Mouse (Mus musculus) heart, adult 8-10 months (tissue): ENCODE data around the gene Scrn3. TPM values are rescaled to one million over a fixed set of nuclear protein-coding genes. Genes with fewer than 3 reads are reported as not detected.

Experiments used
- DNase-seq: peaks from one replicate; pipeline ENCODE4 v3.0.0; 2022; ENCODE audit warnings: low spot score
- total RNA-seq, 4 experiments: library from RNA; stranded (reverse); gene quantifications; 2 replicates each; pipeline ENCODE4 v1.2.4; 2022

The Scrn3 gene
- total RNA-seq, 4 experiments from 2014 or later, result 31.2 to 38.6 (median 32.3) TPM

DNA sequence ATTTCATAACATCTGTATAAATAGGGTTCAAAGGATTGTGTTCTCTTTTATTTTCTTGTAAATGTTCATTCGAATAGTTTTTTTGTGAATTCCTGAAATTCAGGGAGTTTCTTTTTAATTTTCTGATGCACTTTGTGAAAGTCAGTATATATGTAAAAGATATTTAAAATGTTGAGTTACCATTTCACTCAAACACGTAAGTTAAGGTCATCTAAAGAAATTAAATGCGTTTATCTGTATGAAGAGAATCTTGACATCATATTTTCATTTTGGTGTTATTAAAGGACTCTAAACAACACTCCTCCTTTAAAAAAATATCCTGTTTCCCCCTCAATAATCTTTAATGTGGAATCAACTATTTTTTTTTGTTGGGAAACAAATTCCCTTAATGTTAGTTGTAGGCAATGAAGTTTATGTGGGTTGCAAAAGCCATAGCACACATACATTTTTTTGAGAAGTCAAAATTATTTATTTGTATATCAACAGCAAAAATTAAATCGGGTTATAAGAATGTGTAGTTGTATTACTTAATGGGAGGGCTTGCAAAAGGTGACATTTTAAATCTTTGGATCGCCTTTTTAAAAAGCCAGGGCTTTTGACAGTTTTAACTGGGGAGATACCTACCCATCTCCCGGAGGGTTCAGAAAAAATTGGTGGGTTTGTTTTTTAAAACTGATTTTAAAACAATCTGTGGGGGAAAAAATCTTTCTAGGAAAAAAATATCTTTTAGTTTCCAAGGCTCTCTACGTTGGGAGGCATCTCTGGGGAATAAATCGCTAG, 37.0 kb upstream of the Scrn3 start:
- DNase-seq, result no peak

DNA sequence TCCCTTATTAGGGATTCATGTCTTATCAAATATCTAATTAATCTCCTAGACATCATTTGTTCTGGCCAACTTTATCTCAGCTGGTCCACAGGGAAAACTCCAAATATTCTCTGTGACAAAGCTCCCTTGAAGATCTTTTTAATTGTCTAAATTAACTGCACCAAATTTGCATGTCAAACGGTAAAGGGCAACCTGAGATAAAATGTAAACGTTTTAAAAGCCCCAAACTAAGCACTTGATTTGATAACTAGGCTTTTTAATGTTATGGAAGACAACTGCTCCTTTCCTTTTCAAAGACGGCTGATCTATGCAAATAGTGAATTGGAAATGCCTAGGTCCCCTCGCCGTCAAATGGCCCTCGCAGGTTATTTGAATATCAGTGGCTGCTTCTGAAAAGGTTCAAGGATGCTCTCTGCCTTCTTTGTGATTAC, 36.2 kb upstream of the Scrn3 start:
- no peak for DNase-seq

DNA sequence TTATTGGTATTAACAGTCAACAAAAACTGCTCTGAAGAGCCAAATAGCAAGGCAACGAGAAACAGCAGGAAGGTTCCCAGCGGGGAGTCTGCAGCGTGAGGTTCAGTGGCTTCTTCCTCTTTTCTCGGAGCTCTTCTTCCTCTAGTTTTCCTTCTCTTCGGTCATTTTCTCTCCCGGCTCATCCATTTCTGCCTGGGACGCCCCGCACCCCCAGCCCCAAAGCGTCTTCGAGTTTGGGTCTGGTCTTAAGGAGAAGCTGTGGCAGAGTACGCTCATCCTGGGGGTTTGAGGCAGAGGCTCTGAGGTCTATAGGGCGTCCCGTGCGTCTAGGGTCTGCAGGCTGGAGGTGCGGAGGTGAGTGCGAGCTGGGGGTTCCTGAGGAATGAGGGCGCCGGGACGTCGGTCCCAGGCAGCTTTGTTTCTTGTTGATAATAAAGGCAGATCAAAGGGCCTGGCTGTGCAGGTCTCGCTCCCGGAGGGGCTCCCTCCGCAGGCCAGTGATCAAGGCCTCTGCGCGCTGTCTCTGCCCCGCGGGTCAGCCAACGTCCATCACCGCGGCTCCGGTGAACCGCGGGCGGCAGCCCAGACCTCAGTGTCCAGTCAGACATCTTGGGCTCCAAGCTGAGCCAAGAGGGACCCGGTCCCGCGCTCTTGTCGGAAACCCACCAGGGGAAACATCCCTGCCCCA, 35.2 kb upstream of the Scrn3 start:
- DNase-seq, result no peak

DNA sequence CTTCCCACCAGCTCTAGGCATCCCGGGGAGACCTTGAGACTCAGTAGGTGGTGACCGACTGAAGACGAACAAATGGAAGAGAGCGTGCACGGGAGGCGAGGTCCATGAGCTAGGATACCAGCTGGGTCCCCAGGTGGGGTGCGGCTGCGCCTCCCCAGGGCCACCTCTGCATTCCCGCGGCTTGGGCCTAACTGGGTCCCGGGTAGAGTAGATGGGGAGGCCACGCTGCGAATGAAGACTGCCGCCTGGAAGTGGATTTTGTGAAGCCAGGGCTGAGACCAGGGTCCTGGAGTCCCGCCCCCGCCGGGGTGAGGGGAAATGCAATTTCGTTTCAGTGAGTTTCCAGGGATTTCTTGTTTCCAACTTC, 34.7 kb upstream of the Scrn3 start:
- DNase-seq, result no peak

DNA sequence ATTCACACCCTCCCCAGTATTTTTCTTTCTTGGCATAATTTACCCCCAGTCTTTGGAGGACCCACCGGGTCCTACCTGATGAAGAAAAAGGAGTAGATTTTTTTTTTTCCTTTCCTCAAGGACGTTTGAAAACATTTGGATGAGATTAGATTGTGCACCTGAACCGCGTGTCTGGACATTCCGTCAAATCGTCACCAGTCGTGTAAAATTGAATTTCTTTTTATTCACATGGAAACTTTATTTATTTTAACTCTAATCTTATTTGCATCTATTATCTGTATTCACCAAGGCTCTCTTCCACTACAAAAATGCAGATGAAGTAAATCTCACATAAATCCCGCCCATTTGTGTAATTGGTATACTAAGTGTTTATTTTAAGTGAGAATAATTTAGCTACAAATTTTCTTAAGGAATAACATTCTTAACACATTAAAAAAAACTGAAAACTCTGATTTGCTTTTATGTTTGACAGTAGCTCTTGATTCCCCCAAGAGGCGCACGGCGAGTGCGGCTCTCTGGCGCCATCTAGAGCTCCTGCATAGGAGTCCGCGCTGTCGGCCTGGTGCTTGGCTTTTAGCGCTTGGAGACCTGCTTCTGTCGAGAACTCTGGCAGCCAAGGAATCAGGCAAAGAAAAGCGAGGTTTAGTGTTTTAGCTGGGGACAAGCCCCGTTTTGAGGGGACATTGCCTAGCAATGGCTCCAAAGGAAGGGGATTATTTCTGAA, 34.1 kb upstream of the Scrn3 start:
- peak; percentile 83 for DNase-seq

DNA sequence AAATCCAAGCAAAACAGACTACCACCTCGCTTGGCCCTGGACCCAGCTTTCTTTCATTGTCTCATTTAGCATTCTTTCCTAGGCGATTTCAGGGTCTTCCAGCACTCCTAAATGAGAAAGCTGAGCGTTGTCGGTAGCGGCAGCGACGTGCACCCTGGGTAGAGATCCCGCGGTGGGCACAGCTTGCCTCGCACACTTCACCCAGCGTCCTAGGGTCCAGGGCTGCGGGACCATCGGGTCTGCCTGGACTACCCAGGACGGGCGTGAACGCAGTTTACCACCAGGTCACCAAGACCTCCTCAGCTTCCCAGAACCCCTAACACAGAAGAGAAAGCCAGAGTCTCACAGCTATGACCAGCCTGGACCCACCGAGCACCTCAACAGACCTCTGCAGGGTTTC, 33.5 kb upstream of the Scrn3 start:
- DNase-seq, result no peak

DNA sequence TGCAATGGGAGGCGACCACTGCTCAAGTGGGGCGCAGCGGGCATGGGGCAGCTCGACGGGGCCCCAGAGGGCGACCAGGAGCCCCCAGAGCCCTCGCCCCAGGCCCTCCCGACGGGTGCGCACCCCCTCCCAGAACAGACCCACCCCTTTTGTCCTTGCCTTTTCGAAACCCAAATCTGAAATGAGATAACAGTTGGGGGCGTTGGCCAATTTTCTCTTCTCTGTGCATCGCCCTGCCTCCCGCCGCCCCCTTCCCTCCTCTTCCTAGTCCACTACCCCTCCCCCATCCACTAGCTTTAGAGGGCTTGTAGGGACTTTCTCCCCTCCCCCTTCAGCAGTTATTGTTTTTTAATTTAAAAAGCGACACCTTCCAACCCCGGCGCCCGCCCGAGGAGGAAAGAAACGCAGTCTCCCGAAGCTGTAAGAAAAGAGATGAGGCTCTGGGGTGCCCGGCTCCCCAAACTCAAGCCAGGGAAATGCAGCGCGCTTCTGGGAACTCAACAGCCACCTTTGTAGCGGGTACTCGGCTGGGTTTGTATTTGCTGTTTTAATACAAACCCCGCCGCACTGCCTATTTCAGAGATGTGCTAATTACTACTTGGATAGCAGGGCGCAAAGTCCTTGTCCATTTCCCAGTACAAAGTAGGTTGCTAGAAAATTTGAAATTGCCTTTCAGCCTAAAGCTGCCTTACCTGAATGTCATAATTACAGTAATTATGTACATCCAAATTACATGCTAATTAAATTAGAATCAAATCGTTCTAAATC, 32.9 kb upstream of the Scrn3 start:
- DNase-seq, result no peak

DNA sequence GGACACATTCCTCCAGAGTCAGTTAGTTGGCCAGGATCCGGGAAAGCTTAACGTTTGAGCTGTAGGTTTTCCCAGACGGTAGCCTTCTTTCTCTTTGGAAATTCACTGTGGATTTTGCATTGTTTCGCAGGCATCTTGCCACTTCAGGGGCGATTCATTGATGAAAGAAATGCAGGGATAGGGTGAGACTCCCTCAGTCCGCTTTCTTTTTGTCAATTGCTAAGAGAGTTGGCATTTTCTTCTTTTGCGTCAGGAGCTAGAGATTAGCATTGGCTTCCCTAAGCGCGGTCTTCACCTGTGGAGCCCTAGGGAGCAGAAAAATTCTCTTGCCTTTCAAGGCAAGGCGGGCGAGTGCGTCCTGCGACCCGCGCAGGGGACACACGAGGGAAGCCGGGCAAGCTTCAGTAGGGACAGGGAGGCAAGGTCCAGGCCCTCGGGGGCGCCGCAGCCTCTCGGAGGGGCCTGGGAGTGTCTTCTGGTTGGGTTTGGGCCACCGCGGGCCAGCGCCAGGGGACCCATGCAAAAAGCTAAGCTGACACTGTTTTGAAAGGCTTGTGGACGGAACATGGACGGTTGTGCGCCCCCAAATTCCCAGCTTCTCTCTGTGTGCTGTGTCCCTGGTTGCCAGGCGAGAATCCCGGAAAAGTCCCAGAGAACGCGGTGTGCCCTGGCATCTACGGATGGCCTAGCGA, 31.9 kb upstream of the Scrn3 start:
- no peak for DNase-seq

DNA sequence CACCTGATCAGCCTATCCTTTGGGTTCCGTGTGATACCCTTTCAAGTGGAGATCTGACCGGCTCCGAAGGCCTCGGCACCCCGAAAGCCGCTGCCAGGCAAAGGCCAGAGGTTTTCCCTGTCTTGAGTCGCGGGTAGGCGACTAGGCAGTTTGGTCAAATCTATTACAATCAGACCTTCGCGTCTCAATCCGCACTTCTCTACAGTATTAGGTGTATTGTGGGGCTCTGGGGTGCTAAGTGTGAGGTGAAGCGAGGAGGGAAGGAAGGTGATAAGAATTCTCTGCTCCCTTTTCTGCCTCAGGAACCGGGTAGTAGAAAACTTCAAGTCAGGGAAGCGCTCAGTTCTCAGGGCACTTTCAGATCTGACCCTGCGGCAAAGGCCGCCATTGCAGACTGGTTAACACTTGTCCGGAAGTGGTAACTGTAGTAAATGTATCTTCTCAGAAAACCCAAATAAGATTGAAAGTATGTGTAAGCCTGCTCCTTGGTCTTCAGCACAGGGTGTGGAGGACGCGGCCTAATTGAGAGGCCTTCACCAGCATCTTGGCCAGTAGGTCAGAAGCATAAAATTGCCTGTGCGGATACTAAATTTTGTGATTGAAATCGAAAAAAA, 31.2 kb upstream of the Scrn3 start:
- DNase-seq, result no peak

DNA sequence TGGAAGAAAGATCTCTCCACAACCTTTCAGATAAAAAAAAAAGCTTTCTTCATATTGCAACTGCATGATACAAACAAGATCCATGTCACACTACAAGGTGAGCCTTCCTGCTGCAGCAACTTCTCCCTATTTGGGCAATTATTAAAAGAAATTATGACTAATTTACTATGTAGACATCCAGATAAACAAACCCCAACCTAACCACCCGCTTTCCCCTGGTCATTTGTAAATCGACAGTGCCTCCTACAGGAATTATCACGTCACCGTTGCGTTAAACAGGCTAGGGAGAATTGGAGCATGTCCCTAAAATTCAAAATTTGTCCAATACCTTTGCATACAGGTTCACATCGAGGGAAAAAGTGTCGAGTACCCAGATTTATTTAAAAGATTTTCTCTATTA, 30.7 kb upstream of the Scrn3 start:
- no peak for DNase-seq

DNA sequence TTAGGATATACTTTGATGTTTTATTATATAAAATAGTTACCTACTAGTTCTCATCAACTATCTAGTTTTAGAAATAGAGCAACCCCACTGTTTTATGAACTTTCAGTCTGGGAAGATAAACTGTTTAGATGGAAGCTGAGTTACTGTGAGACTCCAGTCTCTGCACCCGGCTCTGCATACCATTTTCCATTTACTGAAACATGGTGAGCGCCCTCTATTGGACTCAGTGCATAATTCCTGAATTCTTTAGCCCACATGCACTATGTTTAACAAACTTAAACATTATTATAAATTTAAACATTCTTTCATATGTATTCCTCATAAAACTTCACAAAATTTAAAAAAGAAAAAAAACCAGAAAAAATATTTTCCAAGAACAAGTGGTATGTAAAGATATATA, 26.8 kb upstream of the Scrn3 start:
- DNase-seq, result no peak

DNA sequence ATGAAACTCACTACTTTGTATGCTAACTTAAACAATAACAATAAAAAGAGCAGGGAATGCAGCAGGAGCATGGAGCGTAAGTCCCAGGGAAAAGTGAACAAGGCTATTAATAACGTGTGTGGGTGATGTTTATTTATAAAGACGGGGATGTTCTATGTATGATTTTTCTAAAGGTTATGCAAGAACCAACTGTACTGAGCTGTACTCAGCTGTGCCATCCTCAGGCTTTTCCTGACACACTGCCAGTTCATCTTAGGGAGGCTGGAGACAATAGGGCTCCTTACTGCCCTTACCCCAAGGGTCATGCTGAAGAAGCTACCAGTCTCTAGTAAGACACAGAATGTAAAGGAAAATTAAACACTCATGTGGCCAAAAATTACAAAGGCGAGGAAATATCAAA, 21.3 kb upstream of the Scrn3 start:
- no peak for DNase-seq

DNA sequence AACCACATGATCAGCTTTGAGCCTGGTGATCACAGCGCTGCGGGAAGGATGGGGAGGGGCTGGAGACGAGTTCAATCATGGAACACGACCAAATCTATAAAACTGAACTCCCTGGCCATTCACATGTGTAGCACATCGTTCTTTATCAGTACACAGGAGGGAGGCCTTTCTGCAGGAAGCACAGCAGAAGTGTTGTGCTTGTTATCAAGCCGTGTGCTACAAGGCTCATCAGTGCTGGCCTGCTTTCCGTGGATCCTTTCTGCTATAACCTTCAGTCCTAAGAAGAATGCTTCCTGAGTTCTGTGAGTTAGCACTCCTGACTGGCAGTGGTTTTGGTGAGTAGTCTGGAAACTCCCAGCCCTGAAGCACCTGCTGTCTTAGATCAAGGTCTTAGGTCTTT, 17.4 kb upstream of the Scrn3 start:
- DNase-seq, result no peak

DNA sequence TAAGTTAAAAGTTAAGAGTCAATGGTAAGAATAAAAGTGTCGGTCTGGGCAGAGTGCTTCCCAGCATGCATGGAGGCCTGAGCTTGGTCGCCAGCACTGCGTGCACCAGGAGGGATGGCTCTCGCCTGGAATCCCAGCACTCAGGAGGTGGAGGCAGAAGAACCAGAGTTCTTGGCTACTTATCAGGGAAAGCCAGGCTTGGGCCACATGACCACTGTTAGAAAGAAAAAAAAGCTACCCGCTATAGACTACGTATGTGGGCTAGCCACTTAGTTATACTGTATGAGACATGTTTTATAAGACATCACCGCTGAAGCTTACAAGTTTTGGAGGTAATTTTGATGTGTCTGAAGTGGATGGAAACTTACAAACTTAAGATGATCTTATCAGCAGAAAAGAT, 14.2 kb upstream of the Scrn3 start:
- no peak for DNase-seq

DNA sequence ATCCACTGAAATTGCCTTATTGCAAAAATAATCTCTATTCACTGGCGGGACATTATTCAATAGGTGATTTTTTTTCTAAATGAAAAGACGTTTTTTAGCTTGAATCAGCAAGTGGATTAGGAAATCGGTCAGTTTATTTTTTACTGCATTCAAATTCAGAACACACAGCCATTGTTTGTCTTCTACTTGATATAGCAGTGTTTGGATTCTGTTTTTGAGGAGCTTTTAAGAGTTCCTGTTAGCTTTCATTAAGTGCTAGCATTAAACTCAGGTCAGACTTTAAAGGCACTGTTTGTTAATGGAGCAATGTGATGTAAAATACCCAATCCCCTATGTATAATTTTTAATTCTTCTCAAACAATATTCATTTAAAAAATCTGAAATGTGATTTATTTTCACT, 13.6 kb upstream of the Scrn3 start:
- no peak for DNase-seq

DNA sequence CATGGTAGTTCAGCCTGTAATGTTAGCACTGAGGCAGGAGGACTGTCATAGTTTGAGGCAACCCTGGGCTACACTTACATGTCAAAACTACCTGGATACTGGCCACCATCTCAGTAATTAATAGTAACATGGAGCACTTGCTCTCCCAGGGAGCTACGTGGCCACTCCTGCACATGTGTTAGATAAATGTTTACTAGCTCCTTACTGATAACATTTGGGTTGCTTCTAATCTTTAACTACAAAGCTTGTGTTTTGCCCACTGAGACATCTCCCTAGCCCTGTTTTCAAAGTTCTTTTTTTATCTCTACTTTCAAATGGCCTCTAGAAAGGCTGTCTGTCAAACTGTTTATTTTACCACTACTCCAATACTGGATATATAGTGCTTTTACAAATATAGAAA, 10.4 kb upstream of the Scrn3 start:
- DNase-seq, result no peak

DNA sequence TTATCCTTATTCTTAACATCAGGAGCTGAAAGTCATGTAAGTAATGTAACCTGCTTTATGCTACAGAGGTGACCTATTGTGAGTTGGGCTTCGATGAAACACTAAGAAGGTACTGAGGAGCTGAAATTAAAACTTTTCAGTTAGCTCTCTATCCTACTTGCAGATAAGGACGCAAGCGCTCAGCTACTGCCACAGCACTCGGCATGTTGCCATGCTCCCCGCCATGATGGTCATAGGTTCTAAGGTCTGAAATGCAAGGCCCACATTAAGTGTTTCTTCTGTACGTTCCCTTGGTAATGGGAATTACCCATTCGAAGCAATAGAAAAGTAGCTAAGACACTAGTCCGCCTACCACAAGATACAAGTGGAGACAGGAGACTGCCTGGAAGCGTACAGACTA, 9.7 kb upstream of the Scrn3 start:
- DNase-seq, result no peak

DNA sequence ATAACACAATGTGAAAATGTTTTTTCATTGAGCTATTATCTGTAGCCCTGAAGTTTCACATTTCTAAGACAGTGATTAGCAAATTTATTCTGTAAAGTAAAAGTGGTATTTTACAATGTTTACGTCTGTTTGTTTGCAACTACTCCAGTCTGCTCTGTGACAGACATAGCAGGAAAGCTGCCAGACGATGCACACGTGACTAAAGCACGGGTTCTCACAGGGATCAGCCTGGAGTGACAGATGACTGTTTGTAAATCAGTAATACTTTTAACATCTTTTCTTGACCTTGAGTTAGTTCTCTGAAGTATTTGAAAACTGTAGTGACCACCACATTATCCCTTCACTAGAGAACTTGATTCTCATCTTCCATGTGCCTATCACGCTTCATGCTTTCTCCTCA, 7.9 kb upstream of the Scrn3 start:
- DNase-seq, result no peak

DNA sequence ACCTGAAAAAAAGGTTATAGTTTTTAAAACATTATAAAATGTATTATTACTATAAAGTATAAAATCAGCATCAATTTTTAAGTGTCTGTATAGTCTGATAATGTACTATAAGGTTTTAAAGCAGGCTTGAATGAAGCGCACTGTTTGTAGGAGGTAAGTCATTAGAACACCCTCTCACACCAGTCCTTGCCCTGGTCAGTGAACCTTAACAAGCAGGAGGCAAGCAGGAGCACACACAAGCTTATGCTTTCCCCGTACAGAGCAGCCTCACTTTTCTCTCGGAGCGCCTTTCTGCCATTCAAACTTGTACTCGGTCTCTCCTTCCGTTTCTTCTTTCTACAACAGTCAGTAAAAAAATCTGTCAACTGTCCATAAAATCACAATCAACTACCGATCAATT, 6.4 kb upstream of the Scrn3 start:
- DNase-seq, result no peak

DNA sequence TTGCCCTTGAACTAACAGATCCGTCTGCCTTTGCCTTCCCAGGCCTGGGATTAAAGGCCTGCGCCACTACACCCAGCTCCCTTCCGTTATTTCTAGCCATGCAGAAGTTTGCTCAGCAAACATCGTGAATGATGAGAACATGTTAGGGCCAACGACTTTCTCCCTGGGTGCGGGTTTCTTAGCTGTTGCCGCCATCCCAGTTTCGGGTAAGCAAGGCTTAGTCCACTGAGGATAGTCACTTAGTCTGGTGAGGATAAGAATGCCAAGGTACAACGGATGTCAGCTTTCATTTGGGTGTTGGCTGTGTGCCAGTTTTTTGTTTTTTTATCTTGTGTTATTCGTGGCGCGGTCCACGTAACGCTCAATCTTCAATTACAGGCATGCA, 708 bp downstream of the Scrn3 start:
- peak; percentile 58 for DNase-seq

DNA sequence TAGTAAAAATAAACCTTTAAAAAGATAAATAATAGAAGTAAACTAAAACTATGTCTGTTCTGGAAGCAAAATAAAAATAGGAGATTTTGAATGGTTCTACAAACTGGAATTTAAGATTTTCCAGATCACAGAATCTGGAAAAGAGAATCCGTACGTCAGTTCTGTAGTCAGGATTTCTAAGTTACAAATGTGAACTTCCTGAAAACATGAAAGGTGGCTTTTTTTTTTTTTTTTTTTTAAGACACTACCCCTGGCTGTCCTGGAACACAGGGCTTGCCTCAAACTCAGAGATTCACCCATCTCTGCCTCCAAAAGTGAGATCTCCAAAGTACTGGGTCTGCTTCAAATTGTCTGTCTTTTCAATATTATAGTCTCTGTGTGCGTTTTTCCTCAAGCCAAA, 1.9 kb downstream of the Scrn3 start:
- no peak for DNase-seq
